Mouse (Mus musculus) gastrocnemius, adult 8-10 months (tissue): ENCODE data around the gene Crispld2. TPM values are rescaled to one million over a fixed set of nuclear protein-coding genes. Genes with fewer than 3 reads are reported as not detected.

Source experiments
- DNase-seq, 2 experiments: peaks; one replicate each; pipeline ENCODE4 v3.0.0; 2022; ENCODE audit warnings: low spot score in 2 of 2
- total RNA-seq, 4 experiments: library from RNA; stranded (reverse); gene quantifications; 2 replicates each; pipeline ENCODE4 v1.2.4; 2022

The Crispld2 gene
- total RNA-seq, 4 experiments from 2014 or later = 5.3 to 13.6 (median 8.1) TPM

DNA sequence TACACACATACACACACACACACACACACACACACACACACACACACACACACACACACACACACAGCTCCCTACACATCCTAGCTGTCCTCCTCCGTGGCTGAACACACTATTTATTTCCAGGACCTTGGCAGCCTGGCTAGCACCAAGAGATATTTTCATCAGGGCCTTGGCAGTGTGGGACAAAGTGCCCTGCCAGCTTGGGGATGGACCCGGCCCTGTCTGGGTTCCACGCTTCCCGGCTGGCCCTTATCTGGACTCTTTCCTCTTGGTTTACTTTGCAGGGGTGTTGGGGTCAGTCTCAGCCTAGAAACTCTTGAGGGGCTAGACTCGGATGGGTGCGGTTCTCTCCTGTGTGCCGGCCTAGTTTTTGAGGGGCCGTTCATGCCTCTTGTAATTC, 8.2 kb downstream of the Crispld2 start:
- DNase-seq = peak; percentile 47 to 53

DNA sequence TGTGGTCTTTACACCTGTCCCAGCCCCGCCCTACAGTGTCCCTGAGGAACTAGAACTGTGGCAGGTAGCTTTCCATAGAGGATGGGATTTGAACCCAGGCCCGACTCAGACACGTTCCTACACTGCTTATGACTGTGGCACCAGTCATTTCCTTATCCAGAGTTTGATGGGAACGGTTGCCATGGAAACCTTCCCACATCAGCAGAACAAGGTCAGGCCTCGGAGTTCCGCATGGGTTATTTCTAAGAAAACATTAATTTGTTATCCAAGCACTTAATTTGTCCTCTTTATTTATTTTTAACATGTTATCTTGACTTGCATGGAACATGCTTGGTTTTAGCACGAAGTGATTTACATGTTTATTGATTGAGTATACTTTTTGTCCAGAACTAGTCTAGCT, 9.5 kb downstream of the Crispld2 start:
- no peak for DNase-seq

DNA sequence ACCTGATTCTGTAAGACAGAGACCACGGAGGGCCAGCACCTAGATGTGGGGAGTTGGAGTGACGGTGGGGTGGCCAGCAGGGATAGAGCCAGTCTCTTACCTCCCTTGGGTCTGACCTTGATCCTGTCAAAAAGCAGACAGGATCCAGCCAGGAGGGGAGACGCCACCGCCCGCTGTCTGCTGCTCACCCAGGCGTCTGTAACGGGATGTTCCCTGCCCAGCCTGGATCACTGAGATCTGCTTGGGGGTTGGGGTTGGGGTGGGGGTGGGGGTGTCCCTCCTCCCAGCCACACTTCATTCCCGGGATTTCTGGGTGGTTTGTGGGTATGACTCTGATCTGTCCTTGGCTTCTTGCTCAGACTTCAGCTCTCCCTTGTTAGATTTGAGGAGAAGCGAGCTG, 10.1 kb downstream of the Crispld2 start:
- DNase-seq = no peak

DNA sequence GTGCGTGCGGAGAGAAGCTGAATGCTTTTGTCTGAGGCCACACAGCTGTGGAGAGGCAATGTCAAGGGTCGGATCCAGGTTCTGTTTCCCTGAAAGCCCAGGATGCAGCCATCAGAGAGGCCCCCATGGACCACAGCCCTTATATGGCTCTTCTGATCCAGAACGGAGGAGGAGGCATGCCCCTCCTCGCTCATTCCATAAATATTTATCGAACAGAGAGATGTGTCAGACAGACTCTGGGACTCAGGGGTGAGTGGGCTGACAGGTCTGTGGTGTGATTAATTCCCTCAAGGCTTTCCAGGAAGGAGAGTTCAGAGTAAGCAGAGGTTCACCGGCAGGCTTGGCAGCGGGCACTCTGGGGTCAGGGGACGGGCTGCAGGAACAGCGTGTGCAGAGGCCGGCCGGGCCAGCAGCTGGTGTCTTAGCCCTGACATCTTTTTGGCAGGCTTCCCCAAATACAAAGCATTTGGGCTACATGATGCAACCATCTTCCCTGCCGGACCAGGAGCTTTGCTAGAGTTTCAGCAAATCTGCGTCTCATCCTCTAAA, 12.0 kb downstream of the Crispld2 start:
- peak; percentile 70 to 78 for DNase-seq

DNA sequence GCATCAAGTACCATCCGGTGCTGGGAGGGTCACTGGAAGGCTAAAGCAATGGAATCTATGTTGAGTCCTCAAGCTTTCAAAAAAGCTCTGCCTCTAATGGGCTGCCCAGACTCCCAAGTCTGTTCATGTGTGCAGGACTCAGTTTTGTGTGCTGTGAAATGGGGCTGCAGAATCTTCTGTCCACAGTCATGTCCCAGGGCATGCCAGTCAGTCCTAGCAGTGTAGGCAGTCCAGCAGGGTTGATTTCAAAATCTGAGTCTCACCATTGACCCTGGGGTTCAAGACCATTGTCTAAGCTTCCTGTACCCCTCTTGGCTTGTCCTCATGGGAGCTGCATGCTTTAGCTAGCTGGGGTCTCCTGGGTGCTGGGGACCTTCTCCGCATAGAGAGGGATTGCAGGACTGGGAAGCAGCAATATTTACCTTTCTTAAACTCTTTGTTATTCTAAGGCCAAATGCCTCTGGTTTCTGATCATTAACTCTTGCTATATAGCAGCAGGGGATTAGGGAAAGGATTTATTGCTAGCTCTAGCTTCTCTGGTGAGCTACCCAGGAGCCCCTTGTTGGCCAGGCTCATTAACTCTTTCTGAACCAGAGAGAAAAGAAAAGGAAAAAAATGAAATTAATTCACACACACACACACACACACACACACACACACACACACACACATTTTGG, 12.6 kb downstream of the Crispld2 start:
- no peak for DNase-seq

DNA sequence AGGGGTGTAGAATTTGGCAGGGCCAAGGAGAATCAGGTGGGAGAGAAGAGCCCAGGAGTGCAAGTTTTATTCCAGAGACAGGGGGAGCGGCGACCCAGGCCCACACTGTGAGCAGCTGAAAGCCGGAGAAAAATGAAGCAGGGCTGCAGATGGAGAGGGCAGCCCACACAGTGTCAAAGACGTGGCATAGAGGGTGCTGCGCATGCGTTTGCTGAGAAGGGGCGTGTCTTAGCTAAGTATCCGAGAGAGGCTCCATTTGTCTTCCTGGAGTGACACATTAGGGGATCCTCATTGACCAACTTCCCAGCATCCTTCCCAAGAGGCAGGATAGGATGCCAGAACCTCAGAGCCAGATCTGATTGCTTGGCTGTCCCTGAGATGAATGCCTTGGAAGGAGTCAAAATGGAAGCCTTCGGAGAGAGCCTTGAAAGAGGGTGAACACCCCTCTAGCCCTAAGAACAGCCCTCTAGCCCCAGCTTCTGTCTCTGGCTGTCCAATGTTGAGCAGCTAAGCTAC, 14.5 kb downstream of the Crispld2 start:
- no peak for DNase-seq

DNA sequence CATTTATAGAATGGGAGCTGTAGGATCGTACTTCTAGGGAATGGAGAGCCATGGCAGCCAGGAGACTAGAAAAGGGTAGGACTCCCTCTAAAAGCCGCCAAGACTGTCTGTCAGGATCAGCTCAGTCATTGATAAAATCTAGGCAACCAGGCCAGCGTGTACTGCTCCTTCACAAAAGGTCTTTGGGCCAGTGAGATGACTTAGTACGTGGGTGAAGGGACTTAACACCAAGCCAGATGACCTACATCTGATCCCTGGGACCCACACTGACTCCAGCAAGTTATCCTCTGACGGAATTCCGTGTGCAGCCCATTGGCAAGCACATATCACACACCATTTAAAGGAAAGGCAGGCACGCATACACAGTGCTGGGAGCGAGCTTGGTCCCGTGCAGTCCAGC, 14.9 kb downstream of the Crispld2 start:
- no peak for DNase-seq

DNA sequence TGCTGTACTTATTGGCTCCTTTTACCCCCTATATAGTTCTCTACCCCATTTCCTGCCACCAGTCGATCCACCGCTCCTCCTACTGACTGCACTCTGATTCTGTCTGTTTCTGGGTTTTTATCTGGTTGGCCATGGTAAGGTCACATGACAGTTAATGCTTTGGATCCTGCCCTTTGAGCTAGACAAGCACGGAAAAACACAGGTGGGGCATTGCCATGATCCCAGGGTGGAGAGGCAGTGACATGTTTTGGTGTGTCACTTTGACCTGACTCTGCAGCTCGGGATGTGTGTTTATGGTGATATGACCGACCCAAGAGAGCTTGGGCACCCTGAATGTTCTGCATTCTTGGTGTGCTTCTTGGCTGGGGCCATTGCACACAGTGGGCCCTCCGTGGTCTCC, 17.0 kb downstream of the Crispld2 start:
- no peak for DNase-seq

DNA sequence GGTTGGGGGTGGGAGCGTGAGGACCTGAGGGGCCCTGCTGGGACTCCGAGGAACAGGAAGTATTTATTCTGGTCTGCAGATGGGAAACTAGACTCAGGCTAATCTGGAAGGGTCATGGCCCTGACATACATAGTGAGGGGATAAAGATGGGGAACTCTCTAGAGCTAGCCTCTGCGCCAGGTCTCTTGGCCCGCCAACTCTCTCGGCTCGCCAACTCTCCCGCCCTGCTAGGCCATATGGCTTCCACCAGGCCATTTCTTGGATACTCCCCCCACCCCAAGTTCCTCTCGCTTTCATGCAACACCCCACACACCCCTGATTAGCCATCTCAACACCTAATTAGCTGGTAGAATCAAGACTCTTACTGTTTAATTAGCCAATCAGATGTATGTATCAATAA, 20.3 kb downstream of the Crispld2 start:
- no peak for DNase-seq

DNA sequence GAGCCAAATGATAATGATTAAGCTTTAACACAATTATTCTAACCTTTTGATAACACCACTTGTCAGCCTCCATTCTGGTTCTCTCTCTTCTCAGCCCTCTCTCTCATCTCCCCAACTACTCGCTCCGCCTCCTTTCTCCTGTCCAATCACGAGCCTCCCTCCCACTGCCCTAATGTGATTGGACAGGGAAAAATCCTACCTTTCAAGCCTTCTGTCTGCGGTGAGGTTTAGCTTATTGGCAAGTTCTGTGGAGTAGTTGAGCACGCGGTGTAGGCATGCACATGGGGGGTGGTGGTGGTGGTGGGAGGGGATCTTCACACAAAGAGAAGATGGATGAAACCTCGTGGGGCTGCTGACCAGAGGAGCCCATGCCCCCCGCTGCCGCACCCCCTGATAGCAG, 20.7 kb downstream of the Crispld2 start:
- DNase-seq = no peak

DNA sequence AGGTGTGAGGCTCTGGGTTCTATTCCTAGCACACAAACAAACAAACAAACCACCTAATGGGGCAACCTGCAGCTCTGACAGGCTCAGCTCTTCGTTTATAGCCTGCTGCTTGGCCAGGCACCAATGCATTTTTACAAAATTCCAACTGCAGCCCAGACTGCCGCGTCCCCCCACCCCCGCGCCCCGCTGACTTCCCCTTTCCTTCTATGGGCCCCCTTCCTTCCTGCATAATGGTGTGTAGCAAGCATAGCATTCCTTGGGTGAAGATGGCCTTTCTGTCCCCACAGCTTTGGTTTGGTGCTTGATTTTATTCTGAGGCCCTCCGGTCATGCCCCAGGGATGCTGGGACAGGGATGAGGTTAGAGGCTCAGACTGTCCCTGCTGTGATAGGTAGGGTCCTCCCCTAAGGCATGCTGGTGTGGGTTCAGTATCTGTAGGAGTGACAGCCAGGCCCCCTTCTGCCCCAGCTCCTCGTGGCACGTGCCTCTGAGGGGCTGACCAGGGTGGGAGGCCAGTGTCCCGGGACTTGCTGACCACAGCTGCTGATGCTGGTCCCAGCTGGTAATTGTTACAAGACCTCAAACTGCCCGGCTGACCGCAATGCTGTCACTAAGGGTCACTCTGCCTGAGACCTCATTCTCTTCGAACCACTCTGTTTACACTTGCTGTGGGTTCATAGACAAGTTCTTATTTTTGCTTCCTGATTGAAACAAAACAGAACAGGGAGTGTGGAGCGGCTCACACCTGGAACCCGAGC, 22.2 kb downstream of the Crispld2 start:
- no peak for DNase-seq

DNA sequence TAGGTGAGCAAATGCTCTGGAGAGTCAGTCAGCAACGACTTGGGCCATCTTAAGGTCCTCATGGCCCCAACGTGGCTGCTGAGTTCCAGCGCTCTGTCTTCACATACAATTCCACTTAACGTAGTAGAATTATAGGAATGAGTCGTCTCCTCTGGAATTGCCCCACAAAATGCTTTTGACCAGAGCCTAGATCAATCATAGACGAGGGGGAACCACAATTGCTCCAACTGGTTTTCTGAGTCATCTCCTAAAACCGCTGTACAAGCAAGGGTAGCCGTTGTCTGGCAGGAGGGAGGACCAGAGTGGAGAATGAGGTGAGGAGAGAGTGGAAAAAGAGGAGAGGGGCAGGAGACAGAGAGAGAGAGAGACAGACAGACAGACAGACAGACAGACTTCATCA, 23.7 kb downstream of the Crispld2 start:
- DNase-seq = no peak

DNA sequence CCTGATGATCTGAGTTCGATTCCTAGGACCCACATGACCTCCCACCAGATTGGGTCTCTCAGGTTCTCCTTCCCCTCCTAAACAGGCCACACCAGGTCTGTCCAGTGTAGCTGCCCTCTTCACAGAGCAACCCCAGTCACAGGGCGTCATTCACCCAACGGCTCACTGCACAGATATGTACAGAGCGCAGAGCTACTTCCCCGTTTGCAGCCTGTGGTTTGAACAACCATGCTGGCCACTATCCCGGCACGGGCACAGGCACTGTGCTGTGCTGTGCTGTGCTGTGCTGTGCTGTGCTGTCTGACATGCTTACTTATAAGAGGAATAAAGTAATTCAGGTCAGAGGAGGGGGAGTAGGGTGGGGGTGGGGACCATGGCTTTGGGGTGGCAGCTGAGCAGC, 24.2 kb downstream of the Crispld2 start:
- no peak for DNase-seq

DNA sequence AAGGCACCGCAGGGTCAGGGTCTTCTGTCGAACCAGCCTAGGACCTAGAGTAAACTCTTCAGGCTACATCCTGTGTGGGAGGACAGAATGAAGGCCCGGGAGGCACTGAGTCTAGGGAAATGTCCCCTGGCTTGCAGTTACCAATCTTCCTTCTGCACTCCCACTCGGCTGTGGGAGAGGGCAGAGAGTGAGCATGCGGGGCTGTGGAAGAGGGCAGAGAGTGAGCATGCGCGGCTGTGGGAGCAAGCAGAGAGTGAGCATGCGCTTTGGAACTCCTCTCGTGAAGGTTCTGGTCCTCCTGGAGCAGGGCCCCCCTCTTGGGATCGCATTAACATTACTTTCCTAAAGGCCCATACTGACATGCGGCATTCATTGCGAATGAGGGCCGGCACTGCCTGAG, 25.1 kb downstream of the Crispld2 start:
- no peak for DNase-seq

DNA sequence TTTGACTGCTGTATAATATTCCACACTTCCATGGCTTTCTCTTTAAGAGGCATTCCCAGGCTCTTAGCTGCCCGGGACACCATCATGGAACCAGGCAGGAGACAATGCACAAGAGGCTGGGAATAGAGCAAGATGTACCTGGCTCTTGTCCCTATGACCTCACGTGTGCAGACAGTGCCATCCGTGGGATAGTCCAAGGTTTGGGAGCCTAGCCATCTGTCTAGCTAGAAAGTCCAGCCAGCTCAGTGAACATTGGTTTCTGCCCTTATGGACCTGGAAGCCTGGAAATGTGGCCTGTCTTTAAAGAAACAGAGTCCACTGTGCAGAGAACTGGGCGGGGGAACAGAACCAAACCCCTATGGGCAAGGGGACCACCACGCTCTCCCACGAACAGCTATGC, 25.5 kb downstream of the Crispld2 start:
- DNase-seq = no peak

DNA sequence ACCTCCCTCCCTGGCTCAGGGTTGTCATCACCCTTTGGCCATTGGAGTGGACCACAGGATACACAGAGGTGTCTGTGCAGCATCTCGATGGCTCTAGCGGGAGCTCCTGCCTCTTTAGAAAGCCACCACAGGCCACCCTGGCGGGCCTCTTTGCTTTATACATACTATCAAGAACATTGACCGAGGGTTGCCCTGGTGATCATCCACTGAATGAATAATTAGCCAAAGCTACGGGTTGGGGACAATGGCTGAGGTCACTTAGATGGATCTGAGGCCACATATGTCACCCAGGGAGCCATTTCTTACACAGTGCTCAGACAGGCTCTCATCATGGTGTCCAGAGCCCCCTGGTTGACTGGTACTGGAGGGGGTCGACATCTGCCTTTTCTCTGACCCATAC, 26.1 kb downstream of the Crispld2 start:
- DNase-seq = no peak

DNA sequence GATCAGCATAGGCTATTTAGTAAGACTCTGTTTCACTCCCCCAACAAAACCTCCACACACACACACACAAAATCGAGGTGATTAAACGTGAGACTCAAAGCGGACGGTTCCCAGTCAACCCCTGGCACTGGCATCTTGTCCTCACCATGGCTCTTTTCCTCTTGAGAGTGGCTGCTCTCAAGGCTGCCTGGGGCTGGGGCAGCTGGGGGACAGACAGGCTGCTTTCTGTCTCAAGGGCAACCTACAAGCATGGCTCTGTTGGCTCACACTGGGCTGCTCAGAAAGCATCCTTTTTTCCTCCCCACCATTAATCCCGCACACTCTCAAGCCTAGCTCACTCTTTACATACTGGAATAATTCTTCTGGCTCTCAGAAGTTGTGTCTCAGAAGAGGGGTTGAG, 27.1 kb downstream of the Crispld2 start:
- DNase-seq = no peak

DNA sequence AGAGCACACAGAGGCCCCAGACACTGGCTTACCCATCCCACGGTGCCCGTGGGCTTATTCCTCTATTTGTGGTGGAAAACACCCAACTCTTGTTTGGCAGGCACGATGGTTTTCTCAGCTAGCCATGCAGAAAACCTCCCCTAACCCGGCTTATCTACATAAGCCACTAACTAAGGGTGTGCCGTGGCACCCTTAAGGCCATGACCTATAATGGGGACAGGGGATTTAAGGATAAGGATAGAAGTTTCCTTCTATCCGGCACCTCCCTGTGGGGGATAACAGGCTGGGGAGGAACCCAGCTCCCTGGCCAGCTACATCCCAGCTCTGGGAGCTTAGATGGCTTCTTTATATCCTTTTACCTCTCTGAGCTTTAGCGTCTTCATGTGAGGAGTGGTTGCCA, 28.1 kb downstream of the Crispld2 start:
- DNase-seq = no peak

DNA sequence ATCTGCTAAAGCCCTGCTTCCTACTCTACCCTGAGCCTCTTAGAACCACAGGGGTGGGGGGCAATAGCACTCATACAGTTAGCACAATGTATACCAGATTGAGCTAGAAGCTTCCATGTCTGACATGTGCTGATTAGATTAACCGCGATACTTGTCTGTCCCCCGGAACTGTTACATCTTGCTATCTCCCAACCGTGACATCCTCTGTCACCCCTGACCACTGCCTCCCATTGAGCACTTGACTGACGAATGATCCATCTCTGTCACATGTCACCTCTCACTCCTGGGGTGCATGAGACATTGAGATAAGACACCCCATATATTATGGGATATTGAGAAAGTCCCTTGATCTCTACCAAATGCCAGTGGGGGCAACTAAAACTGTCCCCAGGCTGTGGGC, 34.0 kb downstream of the Crispld2 start:
- no peak for DNase-seq

DNA sequence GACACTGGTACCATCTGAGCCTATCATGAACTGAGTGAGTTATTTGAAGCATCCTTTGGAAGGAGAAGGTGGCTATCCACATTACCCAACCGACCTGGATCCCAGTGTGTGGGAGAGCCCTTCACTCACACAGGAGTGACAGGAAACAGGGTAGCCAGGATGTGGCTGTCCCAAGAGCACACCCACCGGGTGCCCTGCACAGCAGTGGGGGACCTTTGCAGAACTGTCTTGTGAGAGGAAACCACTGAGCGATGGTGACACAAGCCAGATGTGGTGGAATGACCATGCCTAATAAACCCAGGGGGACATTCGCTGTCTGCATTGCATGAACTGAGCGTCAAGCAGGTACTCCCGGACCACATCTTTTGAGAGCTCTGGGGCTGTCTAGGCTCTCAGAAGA, 34.8 kb downstream of the Crispld2 start:
- DNase-seq = no peak

DNA sequence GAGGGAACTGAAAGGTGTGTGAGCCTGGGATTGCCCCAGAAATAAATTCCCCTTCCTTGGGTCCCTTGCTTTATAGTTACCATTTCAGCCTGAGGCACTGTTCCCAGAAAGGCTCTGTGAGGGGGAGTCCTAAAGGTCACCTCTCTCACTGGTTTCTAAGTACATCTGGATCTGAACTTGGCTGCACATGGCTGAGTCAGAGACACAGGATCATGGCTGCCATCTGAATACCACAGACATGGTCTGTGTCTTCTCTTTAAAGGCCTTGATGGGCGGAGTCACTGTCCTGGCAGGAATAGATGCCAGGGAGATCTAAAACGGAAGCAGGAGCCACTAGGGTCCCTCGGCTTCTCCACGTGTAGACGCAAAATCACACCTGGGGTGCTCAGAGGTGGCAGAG, 38.2 kb downstream of the Crispld2 start:
- DNase-seq = no peak

DNA sequence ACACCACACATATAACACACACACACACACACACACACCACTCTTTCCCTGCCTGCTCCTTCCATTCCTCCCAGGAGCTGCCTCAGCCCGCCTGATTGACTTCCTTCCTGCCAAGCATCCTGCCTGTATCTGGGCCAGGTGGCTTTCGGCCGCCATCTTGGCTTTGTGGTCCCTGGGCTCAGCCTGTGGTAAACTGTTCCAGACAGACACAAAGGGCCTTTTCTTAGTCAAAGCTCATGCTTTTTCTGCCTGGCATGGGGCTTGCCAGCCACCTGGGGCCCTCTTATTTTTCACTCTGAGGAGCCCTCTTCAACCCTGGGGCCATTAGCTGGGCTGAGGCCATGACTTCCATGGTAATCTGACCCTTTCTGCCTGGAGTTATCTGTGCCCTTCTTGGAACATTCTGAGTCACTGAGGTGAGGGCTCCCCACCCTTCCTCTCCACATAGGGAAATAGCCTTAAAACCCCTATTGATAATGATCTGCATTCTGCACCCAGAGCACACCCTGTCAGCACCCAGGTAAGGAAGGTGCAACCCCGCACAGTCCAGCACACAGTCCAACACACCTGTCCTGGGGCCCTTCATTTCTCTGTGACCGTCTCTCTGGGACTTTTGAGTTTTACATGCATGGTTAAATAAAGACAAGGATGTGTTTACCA, 40.4 kb downstream of the Crispld2 start:
- no peak for DNase-seq
